Mouse (Mus musculus): Measurements from ENCODE around the gene Eps8l2. TPM values are rescaled to one million over a fixed set of nuclear protein-coding genes. Genes with fewer than 3 reads are reported as not detected.
A peak's percentile ranks its signal among the peaks of the same experiment; 100 is the strongest.

Gene Eps8l2
- polyA plus RNA-seq, 1 experiment from 2014 or later, result 0.67 TPM

DNA sequence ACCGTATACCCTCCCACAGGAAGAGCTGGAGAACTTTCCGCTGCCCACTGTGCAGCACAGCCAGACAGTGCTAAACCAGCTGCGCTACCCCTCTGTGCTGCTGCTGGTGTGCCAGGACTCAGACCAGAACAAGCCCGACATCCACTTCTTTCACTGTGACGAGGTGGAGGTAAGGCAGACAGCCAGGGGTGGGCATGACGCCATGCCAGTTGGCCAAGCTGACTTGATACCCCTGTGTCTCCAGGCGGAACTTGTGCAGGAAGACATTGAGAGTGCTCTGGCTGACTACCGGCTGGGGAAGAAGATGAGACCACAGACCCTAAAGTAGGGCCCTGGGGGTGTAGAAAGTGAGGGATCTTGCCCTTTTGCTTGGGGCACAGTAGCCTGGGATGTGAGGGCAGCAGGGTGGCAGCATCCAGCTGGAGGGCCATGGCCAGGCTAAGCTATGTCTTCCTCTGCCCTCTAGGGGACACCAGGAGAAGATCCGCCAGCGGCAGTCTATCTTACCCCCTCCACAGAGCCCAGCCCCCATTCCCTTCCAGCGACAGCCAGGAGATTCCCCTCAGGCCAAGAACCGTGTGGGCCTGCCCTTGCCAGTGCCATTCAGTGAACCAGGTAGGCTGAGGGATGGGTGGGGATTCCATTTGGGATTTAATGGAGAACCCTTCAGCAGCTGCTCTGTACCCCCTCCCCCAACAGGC lies 17.1 kb downstream of the Eps8l2 start:
- ATAC-seq, result no peak
- WGBS, result 50% methylated on average over 12 of the region's 12 CpGs

GRCm38 (mm10) chr7:141356971-141357370 lies 18.3 kb downstream of the Eps8l2 start:
- H3K4me3 ChIP-seq (replicated peaks; ENCODE audit: low read length), result no peak overlapping the region
- no peak overlapping the region for H3K4me2 ChIP-seq (ENCODE audit: low read length)
- H3K9ac ChIP-seq (replicated peaks; ENCODE audit: low read depth, low read length), result no peak overlapping the region
- peaks cover 2% of the 10 kb centered on the region; the same call in 1 of the 2 replicates for H3K27me3 ChIP-seq (replicated peaks; ENCODE audit: control insufficient read depth, insufficient read depth, low read length)
- no peaks in the 10 kb centered on the region for H3K9me3 ChIP-seq (ENCODE audit: control insufficient read depth, low read length)
- 77% methylated on average over 14 of the region's 14 CpGs for WGBS
- H3K36me3 ChIP-seq (ENCODE audit: control insufficient read depth, insufficient read depth), result no peaks in the 10 kb centered on the region
- ATAC-seq, result no peak
- H3K27ac ChIP-seq (ENCODE audit: low read length), result no peak overlapping the region
- H3K4me1 ChIP-seq (replicated peaks; ENCODE audit: control insufficient read depth, insufficient read depth, low read length), result peaks cover 16% of the 10 kb centered on the region

More for the DNA sequence above, 17.1 kb downstream of the Eps8l2 start:
- Histone ChIP-seq H3K9ac (replicated peaks; ENCODE audit: low read depth, low read length) (no peak overlapping the region), H3K4me3 (replicated peaks; ENCODE audit: low read length) (no peak overlapping the region), H3K27ac (ENCODE audit: low read length) (no peak overlapping the region), H3K27me3 (replicated peaks; ENCODE audit: control insufficient read depth, insufficient read depth, low read length) (no peaks in the 10 kb centered on the region), H3K9me3 (ENCODE audit: control insufficient read depth, low read length) (no peaks in the 10 kb centered on the region), H3K4me1 (replicated peaks; ENCODE audit: control insufficient read depth, insufficient read depth, low read length) (peaks cover 13% of the 10 kb centered on the region), H3K36me3 (ENCODE audit: control insufficient read depth, insufficient read depth) (no peaks in the 10 kb centered on the region), H3K4me2 (ENCODE audit: low read length) (no peak overlapping the region)

DNA sequence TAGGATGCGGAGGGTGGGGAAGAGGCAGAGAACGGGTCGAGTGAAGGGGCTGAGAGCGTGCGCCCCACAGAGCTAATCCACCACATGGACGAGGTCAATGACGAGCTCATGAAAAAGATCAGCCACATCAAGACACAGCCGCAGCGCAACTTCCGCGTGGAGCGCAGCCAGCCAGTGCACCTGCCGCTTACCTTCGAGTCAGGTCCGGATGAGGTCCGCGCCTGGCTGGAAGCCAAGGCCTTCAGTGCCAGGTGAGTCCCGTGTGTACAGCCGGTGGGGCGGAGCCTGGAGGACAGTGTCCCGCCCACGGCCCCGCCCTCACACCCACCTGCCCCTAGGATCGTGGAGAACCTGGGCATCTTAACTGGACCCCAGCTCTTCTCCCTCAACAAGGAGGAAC lies 22.8 kb downstream of the Eps8l2 start:
- ATAC-seq, result no peak
- WGBS, result 7% methylated on average over 24 of the region's 24 CpGs
- Histone ChIP-seq H3K4me3 (replicated peaks; ENCODE audit: low read length) (no peak overlapping the region), H3K9me3 (ENCODE audit: control insufficient read depth, low read length) (no peaks in the 10 kb centered on the region), H3K9ac (replicated peaks; ENCODE audit: low read depth, low read length) (peak overlapping the region; percentile 27; the same call in 1 of the 2 replicates), H3K36me3 (ENCODE audit: control insufficient read depth, insufficient read depth) (no peaks in the 10 kb centered on the region), H3K27ac (ENCODE audit: low read length) (no peak overlapping the region), H3K4me2 (ENCODE audit: low read length) (peak overlapping the region; percentile 8; the same call in 1 of the 2 replicates), H3K4me1 (replicated peaks; ENCODE audit: control insufficient read depth, insufficient read depth, low read length) (0 out of 2 replicates have a peak, but pooled peaks cover 3% of the 10 kb centered on the region), H3K27me3 (replicated peaks; ENCODE audit: control insufficient read depth, insufficient read depth, low read length) (peaks cover 2% of the 10 kb centered on the region; the same call in 1 of the 2 replicates)

GRCm38 (mm10) chr7:141363106-141363751 lies 24.5 kb downstream of the Eps8l2 start:
- ATAC-seq, result no peak
- H3K4me3 ChIP-seq (replicated peaks; ENCODE audit: low read length), result no peak overlapping the region

GRCm38 (mm10) chr7:141363752-141364125 lies 25.1 kb downstream of the Eps8l2 start:
- ATAC-seq, result no peak
- Histone ChIP-seq H3K4me1 (replicated peaks; ENCODE audit: control insufficient read depth, insufficient read depth, low read length) (0 out of 2 replicates have a peak, but pooled peaks cover 3% of the 10 kb centered on the region), H3K9me3 (ENCODE audit: control insufficient read depth, low read length) (no peaks in the 10 kb centered on the region), H3K27me3 (replicated peaks; ENCODE audit: control insufficient read depth, insufficient read depth, low read length) (peaks cover 2% of the 10 kb centered on the region; the same call in 1 of the 2 replicates), H3K4me3 (replicated peaks; ENCODE audit: low read length) (no peak overlapping the region), H3K9ac (replicated peaks; ENCODE audit: low read depth, low read length) (no peak overlapping the region), H3K36me3 (ENCODE audit: control insufficient read depth, insufficient read depth) (no peaks in the 10 kb centered on the region), H3K27ac (ENCODE audit: low read length) (no peak overlapping the region), H3K4me2 (ENCODE audit: low read length) (no peak overlapping the region)
- 53% methylated on average over 2 of the region's 2 CpGs for WGBS

More at GRCm38 (mm10) chr7:141363106-141363751, 24.5 kb downstream of the Eps8l2 start:
- Histone ChIP-seq H3K27ac (ENCODE audit: low read length) (no peak overlapping the region), H3K9ac (replicated peaks; ENCODE audit: low read depth, low read length) (no peak overlapping the region), H3K27me3 (replicated peaks; ENCODE audit: control insufficient read depth, insufficient read depth, low read length) (peaks cover 2% of the 10 kb centered on the region; the same call in 1 of the 2 replicates), H3K36me3 (ENCODE audit: control insufficient read depth, insufficient read depth) (no peaks in the 10 kb centered on the region), H3K4me1 (replicated peaks; ENCODE audit: control insufficient read depth, insufficient read depth, low read length) (0 out of 2 replicates have a peak, but pooled peaks cover 3% of the 10 kb centered on the region), H3K9me3 (ENCODE audit: control insufficient read depth, low read length) (no peaks in the 10 kb centered on the region), H3K4me2 (ENCODE audit: low read length) (no peak overlapping the region)
- WGBS, result 64% methylated on average over 4 of the region's 4 CpGs

GRCm38 (mm10) chr7:141364349-141365048 lies 25.8 kb downstream of the Eps8l2 start:
- Histone ChIP-seq H3K4me1 (replicated peaks; ENCODE audit: control insufficient read depth, insufficient read depth, low read length) (0 out of 2 replicates have a peak, but pooled peaks cover 3% of the 10 kb centered on the region), H3K4me3 (replicated peaks; ENCODE audit: low read length) (no peak overlapping the region), H3K4me2 (ENCODE audit: low read length) (no peak overlapping the region), H3K9me3 (ENCODE audit: control insufficient read depth, low read length) (no peaks in the 10 kb centered on the region), H3K27ac (ENCODE audit: low read length) (no peak overlapping the region), H3K36me3 (ENCODE audit: control insufficient read depth, insufficient read depth) (no peaks in the 10 kb centered on the region), H3K9ac (replicated peaks; ENCODE audit: low read depth, low read length) (no peak overlapping the region), H3K27me3 (replicated peaks; ENCODE audit: control insufficient read depth, insufficient read depth, low read length) (peaks cover 2% of the 10 kb centered on the region; the same call in 1 of the 2 replicates)
- no peak for ATAC-seq
- WGBS, result 87% methylated on average over 5 of the region's 5 CpGs

DNA sequence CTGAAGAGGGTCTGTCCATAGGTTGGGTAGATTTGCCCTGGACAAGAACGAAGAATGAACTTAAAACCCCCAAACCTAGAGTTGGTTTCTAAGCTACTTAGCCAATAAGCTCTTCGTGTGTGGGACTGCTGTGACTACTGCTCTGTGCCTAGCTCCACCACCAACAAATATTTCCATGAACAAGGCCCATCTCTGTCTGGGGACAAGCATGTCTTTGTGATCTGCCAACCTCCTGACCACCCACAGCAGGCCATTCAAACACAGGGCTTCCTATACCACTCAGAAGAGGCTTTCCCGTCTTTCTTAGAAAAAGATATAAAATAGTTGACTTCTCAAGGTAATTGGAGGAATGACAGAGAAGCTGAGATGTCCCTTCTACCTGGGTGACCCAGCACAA lies 26.4 kb downstream of the Eps8l2 start:
- Histone ChIP-seq H3K27ac (ENCODE audit: low read length) (no peak overlapping the region), H3K36me3 (ENCODE audit: control insufficient read depth, insufficient read depth) (no peaks in the 10 kb centered on the region), H3K4me2 (ENCODE audit: low read length) (no peak overlapping the region), H3K9me3 (ENCODE audit: control insufficient read depth, low read length) (no peaks in the 10 kb centered on the region), H3K9ac (replicated peaks; ENCODE audit: low read depth, low read length) (no peak overlapping the region), H3K4me3 (replicated peaks; ENCODE audit: low read length) (no peak overlapping the region), H3K4me1 (replicated peaks; ENCODE audit: control insufficient read depth, insufficient read depth, low read length) (0 out of 2 replicates have a peak, but pooled peaks cover 3% of the 10 kb centered on the region), H3K27me3 (replicated peaks; ENCODE audit: control insufficient read depth, insufficient read depth, low read length) (peaks cover 2% of the 10 kb centered on the region; the same call in 1 of the 2 replicates)
- ATAC-seq, result no peak
- 62% methylated on average over 3 of the region's 3 CpGs for WGBS

- Histone ChIP-seq H3K27ac (ENCODE audit: low read length) (no peak overlapping the region), H3K4me2 (ENCODE audit: low read length) (no peak overlapping the region), H3K36me3 (ENCODE audit: control insufficient read depth, insufficient read depth) (no peaks in the 10 kb centered on the region), H3K27me3 (replicated peaks; ENCODE audit: control insufficient read depth, insufficient read depth, low read length) (no peaks in the 10 kb centered on the region), H3K4me1 (replicated peaks; ENCODE audit: control insufficient read depth, insufficient read depth, low read length) (no peaks in the 10 kb centered on the region), H3K9ac (replicated peaks; ENCODE audit: low read depth, low read length) (no peak overlapping the region), H3K9me3 (ENCODE audit: control insufficient read depth, low read length) (no peaks in the 10 kb centered on the region), H3K4me3 (replicated peaks; ENCODE audit: low read length) (no peak overlapping the region)
- WGBS, result 84% methylated on average over 4 of the region's 4 CpGs
- ATAC-seq, result no peak
These were observed 28.7 kb downstream of the Eps8l2 start for GRCm38 (mm10) chr7:141367358-141367757.

DNA sequence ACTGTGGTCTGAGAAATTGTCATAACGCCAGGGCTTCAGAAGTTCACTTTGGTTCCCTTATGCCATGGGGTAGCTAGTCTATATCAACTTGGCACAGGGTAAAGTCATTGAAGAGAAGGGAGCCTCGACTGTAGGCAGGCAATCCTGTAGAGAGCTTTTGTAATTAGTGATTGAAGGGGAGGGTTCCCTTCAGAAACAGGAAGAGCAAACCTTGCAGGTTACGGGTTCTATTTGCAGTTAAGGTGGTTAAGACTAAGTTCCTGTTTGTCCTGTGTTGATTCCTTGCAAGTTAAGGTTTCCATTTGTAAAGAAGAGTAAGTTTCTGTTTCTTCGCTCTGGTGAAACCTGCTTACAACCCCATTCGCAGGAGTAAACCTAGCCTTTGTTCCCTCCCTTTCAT lies 31.2 kb downstream of the Eps8l2 start:
- no peak overlapping the region for H3K9ac ChIP-seq (replicated peaks; ENCODE audit: low read depth, low read length)
- WGBS, result 61% methylated on average over 5 of the region's 5 CpGs

More for the DNA sequence above, 31.2 kb downstream of the Eps8l2 start:
- Histone ChIP-seq H3K4me1 (replicated peaks; ENCODE audit: control insufficient read depth, insufficient read depth, low read length) (no peaks in the 10 kb centered on the region), H3K9me3 (ENCODE audit: control insufficient read depth, low read length) (no peaks in the 10 kb centered on the region), H3K27me3 (replicated peaks; ENCODE audit: control insufficient read depth, insufficient read depth, low read length) (no peaks in the 10 kb centered on the region), H3K36me3 (ENCODE audit: control insufficient read depth, insufficient read depth) (no peaks in the 10 kb centered on the region), H3K4me3 (replicated peaks; ENCODE audit: low read length) (no peak overlapping the region), H3K27ac (ENCODE audit: low read length) (no peak overlapping the region), H3K4me2 (ENCODE audit: low read length) (no peak overlapping the region)
- no peak for ATAC-seq
